Mouse (Mus musculus) spleen, adult 2 months (tissue): Measurements from ENCODE around the gene 1700019D03Rik. TPM values are rescaled to one million over a fixed set of nuclear protein-coding genes. Genes with fewer than 3 reads are reported as not detected.

Source experiments
- DNase-seq, 2 experiments: peaks; one replicate each; pipeline versions ENCODE4 v3.0.0 to v3.0.0-alpha.2; 2012 to 2021; ENCODE audit warnings: low spot score in 2 of 2, low read depth in 1 of 2
- H3K27ac ChIP-seq: fragments of 200-500 bp; 2 replicates; pipeline ENCODE4 v1.5.1; 2012; ENCODE audit warnings: low read length, inconsistent platforms; ENCODE audit not compliant: insufficient read depth
- H3K27me3 ChIP-seq: fragments of 200-500 bp; 2 replicates; pipeline ENCODE4 v1.6.1; 2012; ENCODE audit warnings: mild to moderate bottlenecking, moderate library complexity, low read length, inconsistent platforms; ENCODE audit not compliant: control insufficient read depth, insufficient read depth
- H3K36me3 ChIP-seq: fragments of 200-500 bp; 2 replicates; pipeline ENCODE4 v1.6.1; 2012; ENCODE audit warnings: mild to moderate bottlenecking, low read length, inconsistent platforms; ENCODE audit not compliant: control insufficient read depth, insufficient read depth
- H3K4me1 ChIP-seq: fragments of 200-500 bp; 2 replicates; pipeline ENCODE4 v1.6.1; 2011; ENCODE audit warnings: inconsistent platforms; ENCODE audit not compliant: control insufficient read depth, insufficient read depth, insufficient read length
- H3K4me3 ChIP-seq: fragments of 200-500 bp; 2 replicates; pipeline ENCODE4 v1.5.1; 2011; ENCODE audit warnings: mild to moderate bottlenecking, inconsistent platforms; ENCODE audit not compliant: insufficient read depth, insufficient read length; ENCODE audit errors: extremely low read depth
- CTCF ChIP-seq: fragments of 200-500 bp; IDR thresholded peaks from 2 replicates; pipeline ENCODE4 v1.5.1; 2011; ENCODE audit warnings: mild to moderate bottlenecking, inconsistent platforms; ENCODE audit not compliant: insufficient read depth, insufficient read length, insufficient replicate concordance; ENCODE audit errors: extremely low read depth
- POLR2A ChIP-seq: fragments of 200-500 bp; IDR thresholded peaks from 2 replicates; pipeline ENCODE4 v1.6.1; 2011; ENCODE audit warnings: low read depth, low read length, inconsistent platforms
- WGBS: fragments of 180-500 bp; shearing (Covaris S2); methylation state at CpG from one replicate; pipeline ENCODE4 v1.1.7; 2018; 5-methylcytosine and 5-hydroxymethylcytosine counted together
- polyA plus RNA-seq: library from polyadenylated mRNA; depleted of rRNA; stranded (reverse); fragments of >200 nt; gene quantifications from 2 replicates; pipeline ENCODE4 v1.2.3, GENCODE M21; 2012; rRNA removed

Gene 1700019D03Rik
- polyA plus RNA-seq: 0.28 and 0.51 TPM in 2 replicates

- Histone ChIP-seq H3K4me1 (no peaks in the 10 kb centered on the region), H3K27me3 (no peaks in the 10 kb centered on the region), H3K4me3 (no peak within 1 kb of the TSS), H3K36me3 (no peaks in the 10 kb centered on the region), H3K27ac (no peak within 1 kb of the TSS)
- TF ChIP-seq POLR2A (no peak), CTCF (no peak)
- WGBS: 79% methylated on average over 5 of the region's 5 CpGs
- no peak for DNase-seq
These were observed at the start of gene 1700019D03Rik for GRCm38 (mm10) chr1:53020079-53020478. TSS of gene 1700019D03Rik (minus strand) at chr1:53020179.

- 96% methylated on average over 4 of the region's 4 CpGs for WGBS
- H3K4me1 ChIP-seq: no peaks in the 10 kb centered on the region
- no peaks in the 10 kb centered on the region for H3K36me3 ChIP-seq
- no peaks in the 10 kb centered on the region for H3K27me3 ChIP-seq
- TF ChIP-seq CTCF (no peak), POLR2A (no peak)
- H3K27ac ChIP-seq: no peak overlapping the region
- H3K4me3 ChIP-seq: no peak overlapping the region
- no peak for DNase-seq
These were observed 43.9 kb upstream of the 1700019D03Rik start for GRCm38 (mm10) chr1:53063921-53064320.

GRCm38 (mm10) chr1:53061871-53062608 is 42.1 kb upstream of the 1700019D03Rik start:
- Histone ChIP-seq H3K27me3 (no peaks in the 10 kb centered on the region), H3K4me3 (no peak overlapping the region), H3K4me1 (no peaks in the 10 kb centered on the region), H3K36me3 (no peaks in the 10 kb centered on the region), H3K27ac (no peak overlapping the region)
- WGBS: 85% methylated on average over 13 of the region's 13 CpGs
- no peak for DNase-seq
- TF ChIP-seq POLR2A (no peak), CTCF (no peak)

- WGBS: 86% methylated on average over 6 of the region's 6 CpGs
- Histone ChIP-seq H3K27ac (no peak within 1 kb of the TSS), H3K36me3 (no peaks in the 10 kb centered on the region), H3K4me3 (no peak within 1 kb of the TSS), H3K27me3 (no peaks in the 10 kb centered on the region), H3K4me1 (no peaks in the 10 kb centered on the region)
- TF ChIP-seq CTCF: no peak
- TF ChIP-seq POLR2A: no peak
- DNase-seq: no peak
These were observed 41.4 kb upstream of the 1700019D03Rik start, which contains the start of gene Mstn for GRCm38 (mm10) chr1:53061340-53061739. TSS of gene Mstn (plus strand) at chr1:53061640.

- Histone ChIP-seq H3K27ac (no peak overlapping the region), H3K27me3 (no peaks in the 10 kb centered on the region), H3K4me3 (no peak overlapping the region), H3K36me3 (no peaks in the 10 kb centered on the region), H3K4me1 (no peaks in the 10 kb centered on the region)
- 91% methylated on average over 8 of the region's 8 CpGs for WGBS
- DNase-seq: no peak
- TF ChIP-seq CTCF (no peak), POLR2A (no peak)
These were observed 40.5 kb upstream of the 1700019D03Rik start for GRCm38 (mm10) chr1:53060499-53060898.

GRCm38 (mm10) chr1:53059106-53059505 is 39.1 kb upstream of the 1700019D03Rik start:
- Histone ChIP-seq H3K4me3 (no peak overlapping the region), H3K36me3 (no peaks in the 10 kb centered on the region), H3K27ac (no peak overlapping the region), H3K27me3 (no peaks in the 10 kb centered on the region), H3K4me1 (no peaks in the 10 kb centered on the region)
- 79% methylated on average over 5 of the region's 5 CpGs for whole genome bisulfite sequencing
- no peak for DNase-seq
- TF ChIP-seq POLR2A (no peak), CTCF (no peak)
